16 mouse cellular contexts compared by ENCODE assay signal in the genomic region with DNA sequence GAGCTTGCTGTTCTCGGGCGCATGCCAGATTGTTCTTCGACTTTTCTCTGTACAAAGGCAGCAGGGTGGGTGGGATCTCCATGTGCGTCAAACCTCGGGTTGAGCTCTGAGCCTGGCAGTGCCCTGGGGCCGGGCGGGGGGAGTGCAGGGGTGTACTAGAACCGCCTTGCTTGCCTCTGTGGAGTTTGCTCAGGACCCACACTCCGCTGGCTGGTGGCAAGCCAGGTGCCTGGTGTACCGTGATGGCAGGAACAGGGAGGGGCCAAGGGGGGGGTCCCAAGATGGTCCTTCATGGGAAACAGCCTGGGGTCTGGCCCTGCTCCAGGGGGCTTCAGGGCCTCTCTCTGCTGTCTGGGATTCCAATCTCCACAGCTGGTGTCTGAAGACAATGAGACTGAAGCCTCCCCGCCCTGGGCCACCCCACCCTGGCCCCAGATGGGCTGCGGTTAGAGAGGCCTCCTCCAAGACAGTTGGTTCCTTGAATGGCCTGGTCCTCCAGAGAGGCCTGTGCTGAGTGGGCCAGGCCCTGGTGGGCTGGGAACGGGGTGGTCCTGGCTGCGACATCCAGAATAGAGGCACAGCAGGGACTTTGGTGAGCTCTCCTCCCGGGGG. TPM values are rescaled to one million over a fixed set of nuclear protein-coding genes. Genes with fewer than 3 reads are reported as not detected.
A peak's percentile ranks its signal among the peaks of the same experiment; 100 is the strongest.
DNase-seq lines count a peak whose midpoint lies in the region; ATAC-seq and TF ChIP-seq lines count a peak whose summit lies in the region.
"Had no signal": no experiment of that assay in that cellular context is flagged by ENCODE, and none has a peak within 500 bp of the region (broad histone marks: within the 10 kb centered on the region; RNA-seq: fewer than 3 reads in every experiment).

No protein-coding gene starts in this region.

- H3K9me3 ChIP-seq in hindbrain, embryonic 11.5 days (ENCODE audit: control insufficient read depth, low read length): no peaks in the 10 kb centered on the region
- H3K9me3 ChIP-seq in hindbrain, embryonic 13.5 days: no peaks in the 10 kb centered on the region
- H3K9me3 ChIP-seq in neural tube, embryonic 13.5 days: no peaks in the 10 kb centered on the region
- no peaks in the 10 kb centered on the region for H3K9me3 ChIP-seq in hindbrain, embryonic 12.5 days (replicated peaks)
- no peaks in the 10 kb centered on the region for H3K9me3 ChIP-seq in stomach, postnatal 0 days (ENCODE audit: control insufficient read depth, low read length)
- H3K9me3 ChIP-seq: liver, embryonic 13.5 days had no signal

- no peaks in the 10 kb centered on the region for H3K36me3 ChIP-seq in hindbrain, embryonic 11.5 days (ENCODE audit: control insufficient read depth, insufficient read depth, low read length)
- no peaks in the 10 kb centered on the region for H3K36me3 ChIP-seq in hindbrain, embryonic 13.5 days
- no peaks in the 10 kb centered on the region for H3K36me3 ChIP-seq in neural tube, embryonic 13.5 days
- H3K36me3 ChIP-seq in hindbrain, embryonic 12.5 days: no peaks in the 10 kb centered on the region
- no peaks in the 10 kb centered on the region for H3K36me3 ChIP-seq in stomach, postnatal 0 days (ENCODE audit: control insufficient read depth, insufficient read depth, low read length)
- H3K36me3 ChIP-seq: liver, embryonic 13.5 days had no signal

- no peak for DNase-seq in hindbrain, embryonic 11.5 days (ENCODE audit: low spot score)
- no peak for DNase-seq in neural tube, embryonic 10.5 days (ENCODE audit: extremely low spot score, low spot score)
- DNase-seq in stomach, postnatal 0 days (ENCODE audit: low spot score): no peak
- no peak for DNase-seq in testis, postnatal 14 days (ENCODE audit: low spot score)
- DNase-seq: adrenal gland, postnatal 25 days; cerebellum, adult 18-20 months; kidney, adult 9 months; liver, embryonic 13.5 days; right cerebral cortex, postnatal 4 days had no signal

- H3K4me3 ChIP-seq in hindbrain, embryonic 11.5 days (ENCODE audit: low read depth, low read length): no peak overlapping the region
- no peak overlapping the region for H3K4me3 ChIP-seq in hindbrain, embryonic 13.5 days
- H3K4me3 ChIP-seq in neural tube, embryonic 13.5 days: no peak overlapping the region
- H3K4me3 ChIP-seq in hindbrain, embryonic 12.5 days: no peak overlapping the region
- H3K4me3 ChIP-seq in stomach, postnatal 0 days (ENCODE audit: low read depth, low read length): no peak overlapping the region
- H3K4me3 ChIP-seq: liver, embryonic 13.5 days had no signal

- 64% methylated on average over 15 of the region's 15 CpGs for WGBS in hindbrain, embryonic 11.5 days
- WGBS in hindbrain, embryonic 13.5 days: 62% methylated on average over 15 of the region's 15 CpGs
- WGBS in neural tube, embryonic 13.5 days: 68% methylated on average over 15 of the region's 15 CpGs
- 57% methylated on average over 15 of the region's 15 CpGs for WGBS in hindbrain, embryonic 12.5 days
- WGBS in stomach, postnatal 0 days: 68% methylated on average over 15 of the region's 15 CpGs

- H3K9ac ChIP-seq in hindbrain, embryonic 11.5 days (ENCODE audit: low read depth, low read length): no peak overlapping the region
- no peak overlapping the region for H3K9ac ChIP-seq in hindbrain, embryonic 13.5 days
- H3K9ac ChIP-seq in neural tube, embryonic 13.5 days: no peak overlapping the region
- H3K9ac ChIP-seq in hindbrain, embryonic 12.5 days: peak overlapping the region; percentile 27; the same call in 1 of the 2 replicates
- H3K9ac ChIP-seq in stomach, postnatal 0 days (ENCODE audit: low read length): no peak overlapping the region
- H3K9ac ChIP-seq: liver, embryonic 13.5 days had no signal

- no peak overlapping the region for H3K27ac ChIP-seq in hindbrain, embryonic 11.5 days (ENCODE audit: low read depth, low read length)
- H3K27ac ChIP-seq in hindbrain, embryonic 13.5 days: no peak overlapping the region
- H3K27ac ChIP-seq in neural tube, embryonic 13.5 days (replicated peaks): no peak overlapping the region
- H3K27ac ChIP-seq in hindbrain, embryonic 12.5 days: no peak overlapping the region
- no peak overlapping the region for H3K27ac ChIP-seq in stomach, postnatal 0 days (replicated peaks)
- H3K27ac ChIP-seq: liver, embryonic 13.5 days had no signal

- peak; percentile 25; the same call in 1 of the 2 replicates for ATAC-seq in hindbrain, embryonic 11.5 days (ENCODE audit: low FRiP score)
- no peak for ATAC-seq in hindbrain, embryonic 13.5 days (ENCODE audit: low FRiP score)
- peak; percentile 45; the same call in 1 of the 2 replicates for ATAC-seq in neural tube, embryonic 13.5 days (ENCODE audit: low read depth)
- ATAC-seq in hindbrain, embryonic 12.5 days (ENCODE audit: low FRiP score): no peak
- peak; percentile 33; the same call in 1 of the 2 replicates for ATAC-seq in stomach, postnatal 0 days (ENCODE audit: low FRiP score, low TSS enrichment)
- ATAC-seq: activated CD4-positive, CD25-positive, alpha-beta regulatory T cell, adult 4 months; forebrain, embryonic 14.5 days; lung, postnatal 0 days; Patski had no signal

- TF ChIP-seq EP300 in stomach, postnatal 0 days (optimal IDR thresholded peaks at IDR 0.05): no peak

- no peak overlapping the region for H3K4me2 ChIP-seq in hindbrain, embryonic 11.5 days (replicated peaks; ENCODE audit: low read depth, low read length)
- no peak overlapping the region for H3K4me2 ChIP-seq in hindbrain, embryonic 13.5 days
- no peak overlapping the region for H3K4me2 ChIP-seq in neural tube, embryonic 13.5 days
- H3K4me2 ChIP-seq in hindbrain, embryonic 12.5 days (replicated peaks): no peak overlapping the region
- H3K4me2 ChIP-seq in stomach, postnatal 0 days (replicated peaks; ENCODE audit: low read depth): no peak overlapping the region
- H3K4me2 ChIP-seq: liver, embryonic 13.5 days had no signal

- H3K4me1 ChIP-seq in hindbrain, embryonic 11.5 days (replicated peaks; ENCODE audit: control insufficient read depth, insufficient read depth, low read length): no peaks in the 10 kb centered on the region
- peaks cover 14% of the 10 kb centered on the region; the same call in 1 of the 2 replicates for H3K4me1 ChIP-seq in hindbrain, embryonic 13.5 days (replicated peaks)
- H3K4me1 ChIP-seq in neural tube, embryonic 13.5 days (replicated peaks): peaks cover 16% of the 10 kb centered on the region
- peaks cover 18% of the 10 kb centered on the region for H3K4me1 ChIP-seq in hindbrain, embryonic 12.5 days
- H3K4me1 ChIP-seq in stomach, postnatal 0 days (replicated peaks; ENCODE audit: control insufficient read depth, insufficient read depth): no peaks in the 10 kb centered on the region
- H3K4me1 ChIP-seq: liver, embryonic 13.5 days had no signal

- no peak for TF ChIP-seq CTCF in stomach, postnatal 0 days (IDR thresholded peaks at IDR 0.05; ENCODE audit: low read depth)

- no peaks in the 10 kb centered on the region for H3K27me3 ChIP-seq in hindbrain, embryonic 11.5 days (ENCODE audit: control insufficient read depth, insufficient read depth, low read length)
- no peaks in the 10 kb centered on the region for H3K27me3 ChIP-seq in hindbrain, embryonic 13.5 days
- H3K27me3 ChIP-seq in neural tube, embryonic 13.5 days: no peaks in the 10 kb centered on the region
- H3K27me3 ChIP-seq in hindbrain, embryonic 12.5 days: no peaks in the 10 kb centered on the region; the same call in 1 of the 2 replicates
- no peaks in the 10 kb centered on the region for H3K27me3 ChIP-seq in stomach, postnatal 0 days (ENCODE audit: control insufficient read depth, insufficient read depth, low read length)
- H3K27me3 ChIP-seq: liver, embryonic 13.5 days had no signal

RNA-seq across cellular contexts. Expression of a gene that starts 29.5 kb away (rescaled TPM):
- polyA plus RNA-seq in hindbrain, embryonic 11.5 days (2014; fragmentation: Nextera tagmentation; extraction: Ambion mirVana): 4.3 TPM in 2 replicates
- polyA plus RNA-seq in hindbrain, embryonic 13.5 days (2015; fragmentation: Nextera tagmentation; extraction: Ambion mirVana): 0.57 and 0.78 TPM in 2 replicates
- 0.10 and 0.19 TPM in 2 replicates for polyA plus RNA-seq in neural tube, embryonic 13.5 days (2015; fragmentation: Nextera tagmentation; extraction: Ambion mirVana)
- 5.4 and 6.7 TPM in 2 replicates for polyA plus RNA-seq in hindbrain, embryonic 12.5 days (2016; fragmentation: Nextera tagmentation; extraction: Ambion mirVana)
- 0.05 and 0.06 TPM in 2 replicates for polyA plus RNA-seq in stomach, postnatal 0 days (2015; fragmentation: Nextera tagmentation; extraction: Ambion mirVana)
- polyA plus RNA-seq: activated CD4-positive, CD25-positive, alpha-beta regulatory T cell, adult 4 months; lung, postnatal 0 days; Patski had no signal

Comparison
In these comparisons a context has a peak if more than half of its experiments do, and no peak if none do; other contexts are left out.
1. ATAC-seq: peak in hindbrain, embryonic 11.5 days (single experiment), neural tube, embryonic 13.5 days (single experiment) and stomach, postnatal 0 days (single experiment); none in hindbrain, embryonic 13.5 days (single experiment) and hindbrain, embryonic 12.5 days (single experiment).